Mouse (Mus musculus): Measurements from ENCODE around the gene Sptbn1. TPM values are rescaled to one million over a fixed set of nuclear protein-coding genes. Genes with fewer than 3 reads are reported as not detected.
A peak's percentile ranks its signal among the peaks of the same experiment; 100 is the strongest.

Sptbn1 gene
- polyA plus RNA-seq, 1 experiment, result 43.1 TPM

DNA sequence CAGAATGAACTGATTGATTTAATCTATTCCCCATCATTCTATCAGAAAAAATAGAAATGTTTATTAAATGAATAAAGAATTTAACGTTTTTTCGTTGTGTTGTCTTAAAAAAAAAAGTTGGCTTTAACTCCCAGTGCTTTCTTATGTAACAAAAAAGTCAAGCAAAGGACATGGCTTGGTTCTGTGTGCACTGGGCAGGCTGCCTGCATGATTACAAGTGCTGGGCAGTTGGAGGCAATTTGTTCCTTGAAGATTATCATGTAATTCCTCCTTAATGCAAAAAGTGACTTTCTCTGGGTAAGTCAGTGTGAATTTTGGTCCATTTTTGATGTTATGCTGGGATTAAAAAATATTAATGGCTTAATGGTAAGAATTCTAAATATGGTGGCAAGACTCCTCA lies 15.7 kb upstream of the Sptbn1 start:
- Histone ChIP-seq H3K27ac (ENCODE audit: insufficient read depth, low read depth, low read length) (no peak overlapping the region), H3K36me3 (ENCODE audit: control insufficient read depth, insufficient read depth, low read length) (no peaks in the 10 kb centered on the region), H3K4me3 (ENCODE audit: low read depth, low read length) (no peak overlapping the region), H3K27me3 (ENCODE audit: control insufficient read depth, insufficient read depth, low read length) (no peaks in the 10 kb centered on the region), H3K4me1 (ENCODE audit: control insufficient read depth, insufficient read depth, insufficient read length, low read length) (no peaks in the 10 kb centered on the region)
- no peak for TF ChIP-seq CTCF (IDR thresholded peaks at IDR 0.05; ENCODE audit: extremely low read depth, insufficient read length, insufficient replicate concordance, low read depth, low read length)
- no peak for TF ChIP-seq POLR2A (IDR thresholded peaks at IDR 0.05; ENCODE audit: low read depth, low read length)
- 32% methylated on average over 2 of the region's 2 CpGs for WGBS

DNA sequence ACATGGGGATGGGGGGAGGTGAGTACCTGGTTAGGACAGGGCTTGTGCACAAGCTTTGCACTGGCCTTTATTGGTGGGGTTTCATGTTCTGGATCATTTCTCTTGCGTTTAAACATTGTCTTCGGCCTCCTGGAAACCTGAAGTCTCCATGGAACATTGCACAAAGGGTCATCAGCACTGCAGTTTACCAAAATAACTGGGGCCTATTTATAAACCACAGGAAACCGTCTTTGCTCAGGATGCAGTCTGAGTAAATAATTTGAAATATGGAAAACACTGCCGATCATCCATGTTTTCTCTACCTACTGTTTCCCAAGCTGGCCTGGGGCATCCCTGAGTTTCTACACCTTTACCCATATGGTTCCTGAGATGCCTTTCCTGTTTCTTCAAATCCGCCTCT lies 13.1 kb upstream of the Sptbn1 start:
- whole genome bisulfite sequencing, result 73% methylated on average over 5 of the region's 5 CpGs
- no peaks in the 10 kb centered on the region for H3K4me1 ChIP-seq (ENCODE audit: control insufficient read depth, insufficient read depth, insufficient read length, low read length)
- TF ChIP-seq CTCF (IDR thresholded peaks at IDR 0.05; ENCODE audit: extremely low read depth, insufficient read length, insufficient replicate concordance, low read depth, low read length) (no peak), POLR2A (IDR thresholded peaks at IDR 0.05; ENCODE audit: low read depth, low read length) (no peak)
- H3K36me3 ChIP-seq (ENCODE audit: control insufficient read depth, insufficient read depth, low read length), result no peaks in the 10 kb centered on the region
- H3K4me3 ChIP-seq (ENCODE audit: low read depth, low read length), result no peak overlapping the region
- no peaks in the 10 kb centered on the region for H3K27me3 ChIP-seq (ENCODE audit: control insufficient read depth, insufficient read depth, low read length)
- H3K27ac ChIP-seq (ENCODE audit: insufficient read depth, low read depth, low read length), result no peak overlapping the region

DNA sequence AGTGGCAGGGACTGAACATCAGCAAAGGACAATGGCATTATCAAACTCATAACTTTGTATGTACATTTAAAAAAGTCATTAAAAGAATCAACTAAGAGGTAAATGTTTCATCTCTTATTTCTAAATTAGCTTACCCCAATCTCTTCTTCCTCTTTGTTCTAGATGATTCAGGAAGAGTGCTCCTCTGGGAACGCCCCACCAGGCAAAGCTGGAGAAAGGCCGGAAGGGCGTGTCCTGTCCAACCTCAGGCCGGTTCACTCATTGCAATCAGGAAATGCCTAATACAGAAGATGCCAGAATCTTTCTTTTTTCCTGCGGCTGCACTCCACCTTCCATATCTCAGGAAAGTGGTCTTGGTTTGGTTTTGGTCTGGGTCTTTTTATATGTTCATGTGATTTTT lies 11.3 kb upstream of the Sptbn1 start:
- 63% methylated on average over 5 of the region's 5 CpGs for WGBS
- H3K27ac ChIP-seq (ENCODE audit: insufficient read depth, low read depth, low read length), result no peak overlapping the region
- H3K4me1 ChIP-seq (ENCODE audit: control insufficient read depth, insufficient read depth, insufficient read length, low read length), result no peaks in the 10 kb centered on the region
- no peak for TF ChIP-seq POLR2A (IDR thresholded peaks at IDR 0.05; ENCODE audit: low read depth, low read length)
- no peak for TF ChIP-seq CTCF (IDR thresholded peaks at IDR 0.05; ENCODE audit: extremely low read depth, insufficient read length, insufficient replicate concordance, low read depth, low read length)
- no peaks in the 10 kb centered on the region for H3K36me3 ChIP-seq (ENCODE audit: control insufficient read depth, insufficient read depth, low read length)
- H3K4me3 ChIP-seq (ENCODE audit: low read depth, low read length), result no peak overlapping the region
- H3K27me3 ChIP-seq (ENCODE audit: control insufficient read depth, insufficient read depth, low read length), result no peaks in the 10 kb centered on the region

DNA sequence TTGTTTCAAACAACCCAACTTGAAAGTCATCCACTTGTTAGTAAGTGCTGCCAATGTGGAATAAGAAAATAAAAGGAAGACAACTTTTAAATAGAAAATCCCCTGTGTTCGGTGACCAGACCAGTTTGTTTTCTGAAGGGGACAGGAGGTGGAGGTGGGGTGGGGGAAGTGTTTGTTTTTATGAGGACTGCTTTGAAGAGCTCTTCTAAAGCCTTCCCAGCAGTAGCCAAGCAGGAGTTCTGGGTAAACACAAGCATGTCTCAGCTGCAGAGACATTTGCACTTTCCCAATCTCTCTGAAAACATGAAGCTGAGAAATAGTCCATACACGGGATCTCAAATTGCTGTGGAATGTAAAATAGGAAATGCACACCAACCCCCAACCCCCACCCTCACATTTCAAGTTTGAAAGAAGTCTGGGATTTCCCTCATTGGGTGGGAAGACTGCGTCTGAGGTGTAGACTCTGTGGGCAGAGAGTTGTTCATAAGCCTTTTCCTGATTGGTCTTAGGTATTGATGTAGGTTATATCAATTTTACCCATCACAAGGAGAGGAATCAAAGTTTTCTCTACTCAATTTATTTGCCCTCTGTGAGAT lies 7.6 kb upstream of the Sptbn1 start:
- 21% methylated on average over 3 of the region's 3 CpGs for WGBS
- no peaks in the 10 kb centered on the region for H3K36me3 ChIP-seq (ENCODE audit: control insufficient read depth, insufficient read depth, low read length)
- H3K27me3 ChIP-seq (ENCODE audit: control insufficient read depth, insufficient read depth, low read length), result no peaks in the 10 kb centered on the region
- no peak overlapping the region for H3K4me3 ChIP-seq (ENCODE audit: low read depth, low read length)
- H3K27ac ChIP-seq (ENCODE audit: insufficient read depth, low read depth, low read length), result no peak overlapping the region
- TF ChIP-seq POLR2A (IDR thresholded peaks at IDR 0.05; ENCODE audit: low read depth, low read length), result no peak
- TF ChIP-seq CTCF (IDR thresholded peaks at IDR 0.05; ENCODE audit: extremely low read depth, insufficient read length, insufficient replicate concordance, low read depth, low read length), result no peak
- no peaks in the 10 kb centered on the region for H3K4me1 ChIP-seq (ENCODE audit: control insufficient read depth, insufficient read depth, insufficient read length, low read length)

DNA sequence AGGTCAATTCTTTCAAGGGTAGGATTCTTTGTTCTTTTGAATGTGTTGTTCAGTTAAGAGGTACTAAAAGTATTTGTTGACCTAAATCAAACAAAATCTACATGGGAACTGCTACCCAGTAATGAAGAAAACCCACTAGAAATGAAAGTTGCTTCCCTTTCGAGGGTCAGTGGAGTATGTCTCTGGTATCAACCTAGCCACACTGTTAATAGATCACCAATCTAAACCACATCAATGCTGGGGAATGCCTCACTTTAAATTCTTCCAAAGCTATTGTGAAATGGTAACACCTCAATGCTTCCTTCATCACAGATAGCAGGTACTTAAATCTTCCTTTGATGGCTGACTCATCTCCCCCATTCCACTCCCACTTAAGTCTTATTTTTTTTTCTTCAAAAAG lies 1.5 kb upstream of the Sptbn1 start:
- Histone ChIP-seq H3K4me1 (ENCODE audit: control insufficient read depth, insufficient read depth, insufficient read length, low read length) (peaks cover 5% of the 10 kb centered on the region; the same call in 1 of the 2 replicates), H3K27me3 (ENCODE audit: control insufficient read depth, insufficient read depth, low read length) (peaks cover 23% of the 10 kb centered on the region), H3K36me3 (ENCODE audit: control insufficient read depth, insufficient read depth, low read length) (no peaks in the 10 kb centered on the region), H3K27ac (ENCODE audit: insufficient read depth, low read depth, low read length) (no peak overlapping the region), H3K4me3 (ENCODE audit: low read depth, low read length) (no peak overlapping the region)
- no peak for TF ChIP-seq POLR2A (IDR thresholded peaks at IDR 0.05; ENCODE audit: low read depth, low read length)
- no peak for TF ChIP-seq CTCF (IDR thresholded peaks at IDR 0.05; ENCODE audit: extremely low read depth, insufficient read length, insufficient replicate concordance, low read depth, low read length)
- WGBS, result 26% methylated on average over 1 of the region's 1 CpGs

DNA sequence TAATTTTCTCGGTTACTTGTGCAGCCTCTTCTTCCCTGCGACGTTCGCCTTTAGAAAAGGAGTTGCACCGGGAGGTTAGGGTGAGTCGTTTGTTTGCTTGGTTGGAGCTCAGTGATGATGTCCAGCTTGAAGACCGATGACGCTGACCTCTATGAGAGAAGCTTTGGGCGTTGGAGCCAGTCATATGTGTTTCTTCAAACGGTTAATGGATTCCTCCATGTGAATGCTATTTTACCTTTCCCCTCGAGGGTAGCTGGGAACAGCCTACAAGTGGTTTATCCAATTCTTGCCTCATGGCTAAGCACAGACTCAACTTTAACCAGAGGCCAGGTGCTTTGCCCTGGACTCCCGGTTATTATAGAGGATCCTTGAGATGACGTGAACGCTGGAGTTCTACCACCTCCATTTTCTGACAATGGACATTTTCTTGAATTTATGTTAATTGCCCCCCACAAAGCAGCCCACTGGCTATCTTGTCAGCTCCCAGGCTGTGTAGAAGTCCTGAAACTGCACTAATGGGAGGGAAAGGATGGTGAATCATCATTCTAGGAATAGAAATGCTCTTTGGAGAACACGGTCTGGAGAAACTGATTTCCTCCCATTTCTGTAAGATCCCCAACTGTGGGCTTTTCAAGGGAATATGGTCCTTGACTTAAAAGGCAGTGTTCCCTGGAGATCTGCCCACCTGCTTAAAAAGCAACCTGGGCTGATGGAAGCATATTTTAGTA lies 837 bp upstream of the Sptbn1 start:
- 5% methylated on average over 15 of the region's 15 CpGs for WGBS
- TF ChIP-seq CTCF (IDR thresholded peaks at IDR 0.05; ENCODE audit: extremely low read depth, insufficient read length, insufficient replicate concordance, low read depth, low read length) (no peak), POLR2A (IDR thresholded peaks at IDR 0.05; ENCODE audit: low read depth, low read length) (no peak)
- Histone ChIP-seq H3K27me3 (ENCODE audit: control insufficient read depth, insufficient read depth, low read length) (peaks cover 23% of the 10 kb centered on the region), H3K4me1 (ENCODE audit: control insufficient read depth, insufficient read depth, insufficient read length, low read length) (peaks cover 5% of the 10 kb centered on the region; the same call in 1 of the 2 replicates), H3K27ac (ENCODE audit: insufficient read depth, low read depth, low read length) (peak overlapping the region; percentile 66), H3K4me3 (ENCODE audit: low read depth, low read length) (peak overlapping the region; percentile 77), H3K36me3 (ENCODE audit: control insufficient read depth, insufficient read depth, low read length) (no peaks in the 10 kb centered on the region)

DNA sequence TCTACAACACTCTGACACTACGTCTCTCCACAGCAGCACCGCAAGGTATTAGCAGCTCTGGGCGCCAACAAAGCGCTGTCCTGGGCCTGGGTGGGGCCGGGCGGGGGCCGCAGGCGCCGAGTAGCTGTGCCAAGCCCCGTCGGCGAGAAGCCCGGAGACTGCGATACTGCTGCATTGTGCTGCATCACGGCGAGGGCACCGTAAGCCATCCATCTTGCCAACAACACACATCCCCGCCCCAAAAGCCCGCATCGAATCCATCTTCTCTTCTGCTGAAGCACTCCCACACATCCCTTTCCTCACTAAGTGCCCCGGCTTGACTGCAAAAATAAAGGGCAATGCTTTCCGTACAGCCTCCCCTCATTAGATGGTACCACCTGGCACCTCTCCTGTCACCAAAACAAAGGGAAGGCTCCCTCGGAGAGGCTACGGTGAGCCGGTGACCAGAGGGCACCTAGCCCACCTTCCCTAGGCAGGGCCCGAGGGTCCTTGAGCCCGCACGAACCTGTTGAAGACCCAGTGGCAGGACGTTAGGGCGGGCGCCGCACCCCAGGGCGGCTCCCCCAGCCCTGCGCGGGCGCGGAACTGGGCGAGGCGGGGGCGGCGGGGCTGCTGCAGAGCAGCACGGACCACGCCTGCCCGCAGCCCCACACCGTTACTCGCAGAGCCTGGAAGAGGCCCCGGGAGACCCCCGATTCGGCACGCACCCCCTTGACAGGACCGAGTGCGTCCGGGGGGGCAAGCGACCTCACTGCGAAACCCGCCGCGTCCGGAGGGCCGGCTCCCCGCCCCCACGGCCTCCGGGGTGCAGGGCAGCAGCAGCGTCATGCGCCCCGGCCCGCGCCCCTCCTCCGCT lies 711 bp downstream of the Sptbn1 start:
- Histone ChIP-seq H3K4me1 (ENCODE audit: control insufficient read depth, insufficient read depth, insufficient read length, low read length) (peaks cover 5% of the 10 kb centered on the region; the same call in 1 of the 2 replicates), H3K36me3 (ENCODE audit: control insufficient read depth, insufficient read depth, low read length) (no peaks in the 10 kb centered on the region), H3K4me3 (ENCODE audit: low read depth, low read length) (peak overlapping the region; percentile 77), H3K27ac (ENCODE audit: insufficient read depth, low read depth, low read length) (peak overlapping the region; percentile 45), H3K27me3 (ENCODE audit: control insufficient read depth, insufficient read depth, low read length) (peaks cover 23% of the 10 kb centered on the region)
- WGBS, result 1% methylated on average over 69 of the region's 69 CpGs
- TF ChIP-seq CTCF (IDR thresholded peaks at IDR 0.05; ENCODE audit: extremely low read depth, insufficient read length, insufficient replicate concordance, low read depth, low read length), result no peak
- no peak for TF ChIP-seq POLR2A (IDR thresholded peaks at IDR 0.05; ENCODE audit: low read depth, low read length)

Measured in small intestine, adult 2 months (tissue).